Mouse (Mus musculus) thymus, adult 2 months (tissue): ENCODE measurements around the gene Orc3. TPM values are rescaled to one million over a fixed set of nuclear protein-coding genes. Genes with fewer than 3 reads are reported as not detected.

Experiments used
- DNase-seq: peaks from one replicate; pipeline ENCODE4 v3.0.0; 2021
- H3K27ac ChIP-seq: fragments of 200-500 bp; 2 replicates; pipeline ENCODE4 v1.5.1; 2012; ENCODE audit warnings: low read length, control low read depth; ENCODE audit not compliant: control insufficient read depth, insufficient read depth
- H3K27me3 ChIP-seq: fragments of 200-500 bp; 2 replicates; pipeline ENCODE4 v1.6.1; 2012; ENCODE audit warnings: mild to moderate bottlenecking, low read length, moderate library complexity, mixed read lengths; ENCODE audit not compliant: control insufficient read depth, insufficient read depth
- H3K36me3 ChIP-seq: fragments of 200-500 bp; 2 replicates; pipeline ENCODE4 v1.6.1; 2012; ENCODE audit warnings: mild to moderate bottlenecking, low read length, moderate library complexity; ENCODE audit not compliant: control insufficient read depth, insufficient read depth
- H3K4me1 ChIP-seq: fragments of 200-500 bp; replicated peaks from 2 replicates; pipeline ENCODE4 v1.6.1; 2012; ENCODE audit warnings: low read length; ENCODE audit not compliant: control insufficient read depth, insufficient read depth
- H3K4me3 ChIP-seq: fragments of 200-500 bp; 2 replicates; pipeline ENCODE4 v1.5.1; 2012; ENCODE audit warnings: mild to moderate bottlenecking, low read length, control low read depth, moderate library complexity; ENCODE audit not compliant: control insufficient read depth, insufficient read depth
- CTCF ChIP-seq: fragments of 200-500 bp; IDR thresholded peaks from 2 replicates; pipeline ENCODE4 v1.5.1; 2012; ENCODE audit warnings: mild to moderate bottlenecking, control low read depth, low read length, moderate library complexity, borderline replicate concordance; ENCODE audit not compliant: control insufficient read depth, poor library complexity, insufficient read depth; ENCODE audit errors: extremely low read depth
- POLR2A ChIP-seq: fragments of 200-500 bp; IDR thresholded peaks from 2 replicates; pipeline ENCODE4 v1.6.1; 2012; ENCODE audit warnings: mild to moderate bottlenecking, low read length, control low read depth, moderate library complexity; ENCODE audit not compliant: control insufficient read depth, poor library complexity, insufficient read depth; ENCODE audit errors: extremely low read depth
- WGBS: fragments of 180-500 bp; shearing (Covaris S2); methylation state at CpG from one replicate; pipeline ENCODE4 v1.1.7; 2018; 5-methylcytosine and 5-hydroxymethylcytosine counted together
- polyA plus RNA-seq: library from polyadenylated mRNA; depleted of rRNA; stranded (reverse); fragments of >200 nt; gene quantifications from 2 replicates; pipeline ENCODE4 v1.2.3, GENCODE M21; 2012

The Orc3 gene
- polyA plus RNA-seq, 1 experiment: 34.0 TPM

- H3K4me1 ChIP-seq: peaks cover 4% of the 10 kb centered on the region
- TF ChIP-seq POLR2A (no peak), CTCF (0 out of 2 replicates have a peak, but pooled peaks have one; percentile 43)
- peak overlapping the region; percentile 81 for H3K4me3 ChIP-seq
- peaks cover 4% of the 10 kb centered on the region; the same call in 1 of the 2 replicates for H3K36me3 ChIP-seq
- H3K27me3 ChIP-seq: no peaks in the 10 kb centered on the region
- peak; percentile 62 for DNase-seq
- under 1% methylated on average over 50 of the region's 50 CpGs for WGBS
- H3K27ac ChIP-seq: peak overlapping the region; percentile 51; the same call in 1 of the 2 replicates
Measured at GRCm38 (mm10) chr4:34551098-34551809, 63.5 kb downstream of the Orc3 start.

GRCm38 (mm10) chr4:34550748-34551097, 64.0 kb downstream of the Orc3 start, which contains the start of gene Akirin2:
TSS of gene Akirin2 (plus strand) at chr4:34550937.
- Histone ChIP-seq H3K4me1 (peaks cover 4% of the 10 kb centered on the region), H3K27me3 (no peaks in the 10 kb centered on the region), H3K4me3 (peak within 1 kb of the TSS; percentile 81), H3K27ac (peak within 1 kb of the TSS; percentile 51), H3K36me3 (peaks cover 4% of the 10 kb centered on the region; the same call in 1 of the 2 replicates)
- WGBS: under 1% methylated on average over 53 of the region's 53 CpGs
- TF ChIP-seq POLR2A (no peak), CTCF (no peak)
- no peak for DNase-seq

GRCm38 (mm10) chr4:34549981-34550747, 64.6 kb downstream of the Orc3 start:
- Histone ChIP-seq H3K27me3 (no peaks in the 10 kb centered on the region), H3K4me3 (peak overlapping the region; percentile 81), H3K27ac (peak overlapping the region; percentile 51), H3K36me3 (no peaks in the 10 kb centered on the region), H3K4me1 (peaks cover 4% of the 10 kb centered on the region)
- DNase-seq: peak; percentile 98
- 3% methylated on average over 38 of the region's 38 CpGs for WGBS
- TF ChIP-seq POLR2A (peak; percentile 95), CTCF (no peak)

- Histone ChIP-seq H3K4me3 (no peak overlapping the region), H3K36me3 (no peaks in the 10 kb centered on the region), H3K27me3 (no peaks in the 10 kb centered on the region), H3K4me1 (no peaks in the 10 kb centered on the region), H3K27ac (no peak overlapping the region)
- 97% methylated on average over 6 of the region's 6 CpGs for WGBS
- TF ChIP-seq CTCF: no peak
- TF ChIP-seq POLR2A: no peak
- no peak for DNase-seq
Measured at GRCm38 (mm10) chr4:34529941-34530340, 84.8 kb downstream of the Orc3 start.

- Histone ChIP-seq H3K4me1 (no peaks in the 10 kb centered on the region), H3K27ac (no peak overlapping the region), H3K27me3 (no peaks in the 10 kb centered on the region), H3K36me3 (no peaks in the 10 kb centered on the region), H3K4me3 (no peak overlapping the region)
- DNase-seq: no peak
- 91% methylated on average over 4 of the region's 4 CpGs for WGBS
- TF ChIP-seq CTCF: no peak
- no peak for TF ChIP-seq POLR2A
Measured at GRCm38 (mm10) chr4:34529379-34529778, 85.4 kb downstream of the Orc3 start.

- DNase-seq: no peak
- no peaks in the 10 kb centered on the region for H3K36me3 ChIP-seq
- no peak overlapping the region for H3K4me3 ChIP-seq
- no peak overlapping the region for H3K27ac ChIP-seq
- no peaks in the 10 kb centered on the region for H3K4me1 ChIP-seq
- TF ChIP-seq CTCF: no peak
- TF ChIP-seq POLR2A: no peak
- H3K27me3 ChIP-seq: no peaks in the 10 kb centered on the region
- 76% methylated on average over 1 of the region's 1 CpGs for WGBS
Measured at GRCm38 (mm10) chr4:34528430-34529100, 86.2 kb downstream of the Orc3 start.
